Mouse (Mus musculus) cerebellum, postnatal 4 days (tissue): Measurements from ENCODE around the gene Zfp526.
A peak's percentile ranks its signal among the peaks of the same experiment; 100 is the strongest.

Experiments
- DNase-seq, 2 experiments: peaks; one replicate each; pipeline ENCODE4 v3.0.0; 2022; ENCODE audit warnings: low spot score in 2 of 2, mixed read lengths in 1 of 2

Zfp526 gene

GRCm38 (mm10) chr7:25267751-25268463, 46.7 kb downstream of the Zfp526 start:
- peak; percentile 96 to 99 for DNase-seq

- no peak for DNase-seq
Measured at GRCm38 (mm10) chr7:25268588-25268987, 47.4 kb downstream of the Zfp526 start.

- no peak for DNase-seq
Measured at GRCm38 (mm10) chr7:25269029-25269428, 47.8 kb downstream of the Zfp526 start.

GRCm38 (mm10) chr7:25269545-25270271, 48.5 kb downstream of the Zfp526 start:
- no peak for DNase-seq

- DNase-seq: peak in 1 of 2 experiments; percentile 2
Measured at GRCm38 (mm10) chr7:25270652-25271633, 49.7 kb downstream of the Zfp526 start.

- DNase-seq: peak in 1 of 2 experiments; percentile 2
Measured at GRCm38 (mm10) chr7:25271651-25272444, 50.6 kb downstream of the Zfp526 start.

- DNase-seq: no peak
Measured at GRCm38 (mm10) chr7:25272445-25273258, 51.4 kb downstream of the Zfp526 start.

GRCm38 (mm10) chr7:25273259-25274241, 52.3 kb downstream of the Zfp526 start:
- DNase-seq: no peak

- DNase-seq: no peak
Measured at GRCm38 (mm10) chr7:25274571-25274970, 53.3 kb downstream of the Zfp526 start.

- no peak for DNase-seq
Measured at GRCm38 (mm10) chr7:25274996-25275395, 53.8 kb downstream of the Zfp526 start.

- no peak for DNase-seq
Measured at GRCm38 (mm10) chr7:25275555-25276298, 54.5 kb downstream of the Zfp526 start.
